In genomic region chr10:64718036-64718435, GRCm38 (mm10) we compare ENCODE assay signal across 10 mouse cellular contexts.
DNase-seq lines count a peak whose midpoint lies in the region; ATAC-seq lines count a peak whose summit lies in the region.
"Had no signal": no experiment of that assay in that cellular context is flagged by ENCODE, and none has a peak within 500 bp of the region (broad histone marks: within the 10 kb centered on the region; RNA-seq: fewer than 3 reads in every experiment).

No protein-coding gene starts in this region.

- H3K36me3 ChIP-seq in hindbrain, embryonic 12.5 days, result no peaks in the 10 kb centered on the region
- H3K36me3 ChIP-seq in hindbrain, embryonic 10.5 days, result no peaks in the 10 kb centered on the region
- no peaks in the 10 kb centered on the region for H3K36me3 ChIP-seq in midbrain, embryonic 14.5 days (ENCODE audit: control insufficient read depth, insufficient read depth, low read length)
- H3K36me3 ChIP-seq in midbrain, embryonic 11.5 days (ENCODE audit: control insufficient read depth, insufficient read depth, low read length), result no peaks in the 10 kb centered on the region
- H3K36me3 ChIP-seq: limb, embryonic 15.5 days had no signal

- no peak for DNase-seq in hindbrain, embryonic 10.5 days (ENCODE audit: low spot score)
- DNase-seq in midbrain, embryonic 14.5 days, result peak; percentile 63
- DNase-seq in midbrain, embryonic 11.5 days (ENCODE audit: low spot score, missing footprints), result no peak
- peak; percentile 4 for DNase-seq in layer of hippocampus, adult 9-11 months
- peak; percentile 48 for DNase-seq in right cerebral cortex, postnatal 4 days
- DNase-seq in spleen, adult 18-20 months, result no peak
- DNase-seq: kidney, postnatal 36 days; lung, postnatal 14 days had no signal

- peak; percentile 54; the same call in 1 of the 2 replicates for ATAC-seq in hindbrain, embryonic 12.5 days (ENCODE audit: low FRiP score)
- ATAC-seq in midbrain, embryonic 14.5 days (ENCODE audit: low FRiP score, low TSS enrichment), result no peak
- ATAC-seq in midbrain, embryonic 11.5 days (ENCODE audit: low FRiP score), result no peak

- H3K9me3 ChIP-seq in hindbrain, embryonic 12.5 days (replicated peaks), result no peaks in the 10 kb centered on the region
- no peaks in the 10 kb centered on the region for H3K9me3 ChIP-seq in hindbrain, embryonic 10.5 days
- H3K9me3 ChIP-seq in midbrain, embryonic 14.5 days (ENCODE audit: control insufficient read depth, low read length), result no peaks in the 10 kb centered on the region
- H3K9me3 ChIP-seq in midbrain, embryonic 11.5 days (ENCODE audit: control insufficient read depth, low read length), result no peaks in the 10 kb centered on the region
- H3K9me3 ChIP-seq: limb, embryonic 15.5 days had no signal

- no peak overlapping the region for H3K4me2 ChIP-seq in hindbrain, embryonic 12.5 days (replicated peaks)
- no peak overlapping the region for H3K4me2 ChIP-seq in midbrain, embryonic 14.5 days (ENCODE audit: low read length)
- H3K4me2 ChIP-seq in midbrain, embryonic 11.5 days, result no peak overlapping the region
- H3K4me2 ChIP-seq: limb, embryonic 15.5 days had no signal

- no peak overlapping the region for H3K4me3 ChIP-seq in hindbrain, embryonic 12.5 days
- H3K4me3 ChIP-seq in hindbrain, embryonic 10.5 days, result no peak overlapping the region
- no peak overlapping the region for H3K4me3 ChIP-seq in midbrain, embryonic 14.5 days (replicated peaks; ENCODE audit: low read depth, low read length)
- H3K4me3 ChIP-seq in midbrain, embryonic 11.5 days (ENCODE audit: low read depth, low read length), result no peak overlapping the region
- H3K4me3 ChIP-seq: limb, embryonic 15.5 days had no signal

- H3K9ac ChIP-seq in hindbrain, embryonic 12.5 days, result no peak overlapping the region
- no peak overlapping the region for H3K9ac ChIP-seq in midbrain, embryonic 14.5 days (replicated peaks; ENCODE audit: low read length)
- H3K9ac ChIP-seq in midbrain, embryonic 11.5 days (ENCODE audit: low read length), result no peak overlapping the region
- H3K9ac ChIP-seq: limb, embryonic 15.5 days had no signal

- H3K27me3 ChIP-seq in hindbrain, embryonic 12.5 days, result no peaks in the 10 kb centered on the region
- H3K27me3 ChIP-seq in hindbrain, embryonic 10.5 days (ENCODE audit: insufficient read depth, poor library complexity, severe bottlenecking), result no peaks in the 10 kb centered on the region
- no peaks in the 10 kb centered on the region for H3K27me3 ChIP-seq in midbrain, embryonic 14.5 days (ENCODE audit: control insufficient read depth, insufficient read depth, low read length)
- H3K27me3 ChIP-seq in midbrain, embryonic 11.5 days (ENCODE audit: control insufficient read depth, insufficient read depth, low read length), result no peaks in the 10 kb centered on the region
- H3K27me3 ChIP-seq: limb, embryonic 15.5 days had no signal

- H3K4me1 ChIP-seq in hindbrain, embryonic 12.5 days, result no peaks in the 10 kb centered on the region
- H3K4me1 ChIP-seq in hindbrain, embryonic 10.5 days (replicated peaks), result no peaks in the 10 kb centered on the region
- no peaks in the 10 kb centered on the region for H3K4me1 ChIP-seq in midbrain, embryonic 14.5 days (ENCODE audit: control insufficient read depth, insufficient read depth, low read length)
- no peaks in the 10 kb centered on the region for H3K4me1 ChIP-seq in midbrain, embryonic 11.5 days (ENCODE audit: control insufficient read depth, insufficient read depth, low read length)
- H3K4me1 ChIP-seq: limb, embryonic 15.5 days had no signal

- WGBS in hindbrain, embryonic 12.5 days, result 62% methylated on average over 9 of the region's 9 CpGs
- WGBS in hindbrain, embryonic 10.5 days, result 85% methylated on average over 9 of the region's 9 CpGs
- WGBS in midbrain, embryonic 14.5 days, result 71% methylated on average over 9 of the region's 9 CpGs
- WGBS in midbrain, embryonic 11.5 days, result 84% methylated on average over 9 of the region's 9 CpGs

- H3K27ac ChIP-seq in hindbrain, embryonic 12.5 days, result no peak overlapping the region
- no peak overlapping the region for H3K27ac ChIP-seq in hindbrain, embryonic 10.5 days
- no peak overlapping the region for H3K27ac ChIP-seq in midbrain, embryonic 14.5 days (replicated peaks; ENCODE audit: low read depth, low read length)
- H3K27ac ChIP-seq in midbrain, embryonic 11.5 days (ENCODE audit: low read depth, low read length), result no peak overlapping the region
- H3K27ac ChIP-seq: limb, embryonic 15.5 days had no signal

Comparison
In these comparisons a context has a peak if more than half of its experiments do, and no peak if none do; other contexts are left out.
1. DNase-seq: peak in midbrain, embryonic 14.5 days (single experiment), layer of hippocampus, adult 9-11 months (single experiment) and right cerebral cortex, postnatal 4 days (single experiment); none in hindbrain, embryonic 10.5 days (single experiment), midbrain, embryonic 11.5 days (single experiment) and spleen, adult 18-20 months (0 of 2).